Mouse (Mus musculus): ENCODE measurements at regions not wholly inside any gene's neighbourhood (a gene's known extent, or its start where the extent isn't known, plus 50 kb on each side); places are given as distances from the start of the nearest gene placed in this dataset.

DNA sequence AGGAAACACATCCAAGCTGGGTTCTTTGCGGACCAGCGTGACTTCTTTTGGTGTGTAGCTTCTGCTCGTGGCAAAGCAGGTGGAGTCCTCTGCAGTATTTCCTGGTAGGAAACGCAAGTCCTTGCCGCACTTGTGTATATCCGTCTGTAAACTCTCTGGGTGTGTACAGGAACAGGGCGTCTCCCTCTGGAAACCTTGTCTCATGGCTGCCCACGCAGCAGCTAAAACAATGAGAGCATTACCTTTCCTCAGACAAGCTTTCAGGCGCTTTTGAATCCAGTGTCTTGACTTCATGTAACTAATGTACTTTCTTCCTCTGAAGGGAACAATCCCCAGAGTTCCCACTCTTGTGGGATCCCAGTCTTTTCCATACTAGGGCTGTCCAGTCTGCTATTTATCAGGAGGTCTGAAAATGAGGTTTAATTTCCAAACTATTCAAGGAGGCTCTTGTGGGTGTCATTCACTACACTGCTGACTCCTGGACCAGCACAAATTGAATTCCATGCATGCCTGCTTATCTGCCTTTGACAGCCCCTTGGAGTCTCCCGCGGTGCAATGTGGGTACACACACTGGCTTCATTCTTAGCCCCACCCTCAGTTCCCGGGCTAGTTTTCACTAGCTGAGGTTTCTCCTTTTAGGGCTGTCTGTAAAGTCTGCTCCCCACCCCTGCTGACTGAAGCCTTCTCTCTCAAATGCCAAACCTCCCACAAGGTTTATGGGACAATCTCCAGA, 161.6 kb upstream of the Anxa10 start:
- DNase-seq (ENCODE audit: low spot score in 2 of 2) = peak; percentile 1 to 13

DNA sequence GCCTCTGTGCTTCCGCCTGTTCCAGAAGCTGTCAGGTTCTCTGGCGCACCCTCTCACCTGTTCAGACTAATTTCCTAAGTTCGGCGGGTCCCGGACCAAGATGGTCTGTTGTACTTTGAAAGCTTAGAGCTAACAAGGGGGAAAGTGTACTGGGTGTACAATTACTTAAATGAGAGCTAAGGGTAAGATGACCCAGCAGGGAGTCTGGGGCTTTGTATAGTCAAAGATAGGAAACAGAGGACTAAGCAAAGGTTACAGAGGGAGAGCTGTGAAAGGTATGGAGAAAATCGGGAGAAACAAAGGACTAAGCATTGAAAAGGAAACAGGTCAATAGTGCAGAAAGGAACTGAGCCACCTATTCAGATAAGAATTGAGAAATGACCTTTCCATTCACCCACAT, 127.6 kb upstream of the Anxa10 start:
- no peak for DNase-seq (ENCODE audit: low spot score in 2 of 2)
